In genomic region chr6:138070720-138071504, GRCm38 (mm10) we compare ENCODE assay signal across 23 mouse cellular contexts. TPM values are rescaled to one million over a fixed set of nuclear protein-coding genes. Genes with fewer than 3 reads are reported as not detected.
DNase-seq lines count a peak whose midpoint lies in the region; ATAC-seq and TF ChIP-seq lines count a peak whose summit lies in the region.
"Had no signal": no experiment of that assay in that cellular context is flagged by ENCODE, and none has a peak within 500 bp of the region (broad histone marks: within the 10 kb centered on the region; RNA-seq: fewer than 3 reads in every experiment).

No protein-coding gene starts in this region.

- H3K27me3 ChIP-seq in midbrain, embryonic 12.5 days = no peaks in the 10 kb centered on the region
- H3K27me3 ChIP-seq in midbrain, embryonic 10.5 days (ENCODE audit: low read depth, poor library complexity, severe bottlenecking) = no peaks in the 10 kb centered on the region
- H3K27me3 ChIP-seq: CH12.LX; embryonic facial prominence, embryonic 13.5 days; forebrain, embryonic 13.5 days; heart, embryonic 12.5 days had no signal

- WGBS in midbrain, embryonic 12.5 days = 42% methylated on average over 13 of the region's 13 CpGs
- WGBS in midbrain, embryonic 10.5 days = 62% methylated on average over 13 of the region's 13 CpGs

- peak; percentile 57; the same call in 1 of the 2 replicates for ATAC-seq in midbrain, embryonic 12.5 days (ENCODE audit: low FRiP score, low read depth)
- ATAC-seq: hindbrain, embryonic 16.5 days; inflammation-experienced regulatory T-cells, adult 6 months had no signal

- TF ChIP-seq POLR2A in bone marrow macrophage, adult 2 months (IDR thresholded peaks at IDR 0.05; ENCODE audit: borderline replicate concordance, low read depth, low read length) = no peak

- H3K36me3 ChIP-seq in midbrain, embryonic 12.5 days = no peaks in the 10 kb centered on the region
- no peaks in the 10 kb centered on the region for H3K36me3 ChIP-seq in midbrain, embryonic 10.5 days
- H3K36me3 ChIP-seq: embryonic facial prominence, embryonic 13.5 days; heart, embryonic 12.5 days had no signal

- DNase-seq in frontal cortex, adult 2 months (ENCODE audit: extremely low spot score in 1 of 2, low spot score in 1 of 2) = peak; percentile 8 to 23
- no peak for DNase-seq in frontal cortex, postnatal 10 days (ENCODE audit: low spot score in 2 of 2)
- no peak for DNase-seq in midbrain, embryonic 10.5 days (ENCODE audit: low spot score)
- peak; percentile 88 for DNase-seq in retina, postnatal 1 day
- no peak for DNase-seq in adrenal gland, adult 2 months
- DNase-seq: adrenal gland, adult 8-10 months; cerebellum, adult 11-12 months; cerebellum, adult 9-10 months; cerebellum, postnatal 25 days; gastrocnemius, postnatal 14 days had no signal

- no peak overlapping the region for H3K4me2 ChIP-seq in midbrain, embryonic 12.5 days (replicated peaks)
- H3K4me2 ChIP-seq: embryonic facial prominence, embryonic 13.5 days; forebrain, embryonic 13.5 days; heart, embryonic 12.5 days had no signal

- no peak overlapping the region for H3K4me3 ChIP-seq in midbrain, embryonic 12.5 days
- H3K4me3 ChIP-seq in midbrain, embryonic 10.5 days = no peak overlapping the region
- H3K4me3 ChIP-seq in bone marrow macrophage, adult 2 months (ENCODE audit: insufficient read depth, low read length) = no peak overlapping the region
- H3K4me3 ChIP-seq: embryonic facial prominence, embryonic 13.5 days; forebrain, embryonic 13.5 days; heart, embryonic 12.5 days had no signal

- H3K9ac ChIP-seq in midbrain, embryonic 12.5 days (replicated peaks) = no peak overlapping the region
- H3K9ac ChIP-seq: embryonic facial prominence, embryonic 13.5 days; forebrain, embryonic 13.5 days; forebrain, postnatal 0 days; heart, embryonic 12.5 days had no signal

- TF ChIP-seq CTCF in bone marrow macrophage, adult 2 months (IDR thresholded peaks at IDR 0.05; ENCODE audit: low read depth, low read length) = no peak

- H3K4me1 ChIP-seq in midbrain, embryonic 12.5 days = peaks cover 12% of the 10 kb centered on the region; the same call in 1 of the 2 replicates
- peaks cover 13% of the 10 kb centered on the region for H3K4me1 ChIP-seq in midbrain, embryonic 10.5 days
- H3K4me1 ChIP-seq in bone marrow macrophage, adult 2 months (ENCODE audit: control insufficient read depth, insufficient read depth, low read length) = peaks cover 23% of the 10 kb centered on the region
- H3K4me1 ChIP-seq: heart, embryonic 12.5 days had no signal

- H3K9me3 ChIP-seq in midbrain, embryonic 12.5 days = no peaks in the 10 kb centered on the region
- H3K9me3 ChIP-seq in midbrain, embryonic 10.5 days (replicated peaks) = no peaks in the 10 kb centered on the region
- H3K9me3 ChIP-seq: embryonic facial prominence, embryonic 13.5 days; forebrain, embryonic 13.5 days; heart, embryonic 12.5 days had no signal

- no peak overlapping the region for H3K27ac ChIP-seq in midbrain, embryonic 12.5 days (replicated peaks)
- H3K27ac ChIP-seq in midbrain, embryonic 10.5 days (replicated peaks) = no peak overlapping the region
- peak overlapping the region; percentile 63 for H3K27ac ChIP-seq in bone marrow macrophage, adult 2 months (ENCODE audit: insufficient read depth, low read depth, low read length)
- H3K27ac ChIP-seq: embryonic facial prominence, embryonic 13.5 days; forebrain, embryonic 13.5 days had no signal

RNA-seq across cellular contexts. Expression of gene Slc15a5, which starts 8.8 kb away (rescaled TPM):
- 0.06 TPM in 2 replicates for polyA plus RNA-seq in frontal cortex, adult 2 months (2012; rRNA removed)
- not detected in 2 replicates for polyA plus RNA-seq in midbrain, embryonic 12.5 days (2016; fragmentation: Nextera tagmentation; extraction: Ambion mirVana)
- not detected in 2 replicates for polyA plus RNA-seq in midbrain, embryonic 10.5 days (2016; fragmentation: Nextera tagmentation; extraction: Ambion mirVana)
- polyA plus RNA-seq in bone marrow macrophage, adult 2 months (2012; ENCODE audit: insufficient read depth, insufficient read length, missing spikeins) = not detected in 2 replicates
- 1 to 10 TPM in 1 of 2 experiments, under 1 TPM in 1; 0.62 to 4.6 TPM for total RNA-seq in adrenal gland, adult 2 months (2021)
- 0.39 and 0.94 TPM in 2 replicates for polyA plus RNA-seq in adrenal gland, adult 2 months (2012; rRNA removed)
- total RNA-seq: CH12.LX; heart, adult 8-10 months; heart, postnatal 25 days had no signal
- polyA plus RNA-seq: embryonic facial prominence, embryonic 13.5 days; forebrain, embryonic 13.5 days; heart, embryonic 12.5 days; heart, embryonic 16.5 days; hindbrain, embryonic 11.5 days; hindbrain, embryonic 16.5 days; inflammation-experienced regulatory T-cells, adult 6 months had no signal

Comparison
In these comparisons a context has a peak if more than half of its experiments do, and no peak if none do; other contexts are left out.
1. DNase-seq: peak in frontal cortex, adult 2 months (2 of 2) and retina, postnatal 1 day (single experiment); none in frontal cortex, postnatal 10 days (0 of 2), midbrain, embryonic 10.5 days (single experiment) and adrenal gland, adult 2 months (single experiment).